Mouse (Mus musculus) c-Kit-positive CD71-positive TER-119-negative erythroid progenitor cells, embryonic 14.5 days (primary cell): ENCODE measurements around the gene Eef1akmt3.
"Not testable (repeated sequence)": the region's sequence is repeated elsewhere in the genome, so short reads cannot be mapped to it uniquely, and the experiment has no call there.

ENCODE experiments used
- DNase-seq: peaks from one replicate; pipeline ENCODE4 v3.0.0-alpha.2; 2013; ENCODE audit warnings: low read depth

Eef1akmt3 gene

DNA sequence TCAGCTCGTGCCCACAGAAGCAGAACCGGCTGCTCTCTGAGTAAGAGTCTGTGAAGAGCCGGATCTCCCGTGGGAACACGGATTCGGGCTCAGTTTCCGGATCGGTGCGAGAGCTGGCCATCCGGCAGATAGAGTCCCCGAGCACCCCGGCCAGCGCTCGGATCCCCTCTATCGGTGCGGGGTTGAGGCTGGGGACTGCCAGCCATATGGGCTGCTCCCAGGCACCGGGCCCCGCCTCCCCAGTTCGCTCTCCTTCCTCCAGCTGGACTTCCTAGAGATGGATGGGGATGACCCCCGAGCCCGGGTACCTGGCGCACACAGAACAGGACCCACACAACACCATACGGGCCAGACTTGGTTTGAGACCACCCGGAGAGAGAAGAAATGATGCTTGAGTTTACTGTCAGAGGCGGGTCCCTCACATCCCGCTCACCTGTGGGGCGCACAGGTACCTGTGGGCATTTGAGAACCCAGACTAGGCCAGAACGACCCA is at the start of gene Eef1akmt3, which contains the start of gene Mettl1:
Eef1akmt3 (minus strand) TSS at position 240 of the 493 bp plus-strand sequence.
Mettl1 (plus strand) TSS at position 141 of the 493 bp plus-strand sequence.
- no peak for DNase-seq

DNA sequence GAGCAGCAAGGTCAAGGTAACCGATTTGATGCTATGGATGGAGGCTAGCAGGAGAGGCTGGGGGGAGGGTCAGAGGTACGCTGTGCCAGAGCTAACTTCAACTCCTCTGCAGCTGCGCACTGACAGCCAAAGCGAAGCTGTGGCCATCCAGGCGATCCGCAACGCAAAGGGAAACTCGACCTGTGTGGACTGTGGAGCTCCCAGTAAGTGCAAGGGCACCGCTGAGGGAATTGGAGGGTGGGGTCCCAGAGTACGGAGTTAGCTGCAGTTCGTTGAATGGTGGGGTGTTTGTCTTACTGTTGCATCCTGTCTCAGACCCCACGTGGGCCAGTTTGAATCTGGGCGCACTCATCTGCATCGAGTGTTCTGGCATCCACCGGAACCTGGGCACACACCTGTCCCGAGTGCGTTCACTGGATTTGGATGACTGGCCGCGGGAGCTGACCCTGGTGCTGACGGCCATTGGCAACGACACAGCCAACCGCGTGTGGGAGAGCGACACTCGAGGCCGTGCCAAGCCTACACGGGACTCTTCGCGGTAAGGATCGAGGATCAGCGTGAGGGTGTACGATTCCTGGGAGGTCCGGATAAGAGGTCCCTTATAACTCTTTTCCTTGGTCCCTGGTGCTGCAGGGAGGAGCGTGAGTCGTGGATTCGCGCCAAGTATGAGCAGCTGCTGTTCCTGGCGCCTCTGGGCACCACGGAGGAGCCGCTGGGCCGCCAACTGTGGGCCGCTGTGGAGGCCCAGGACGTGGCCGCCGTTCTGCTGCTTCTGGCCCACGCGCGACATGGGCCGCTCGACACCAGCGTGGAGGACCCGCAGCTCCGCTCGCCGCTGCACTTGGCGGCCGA is 49.5 kb upstream of the Eef1akmt3 start:
- DNase-seq: no peak

DNA sequence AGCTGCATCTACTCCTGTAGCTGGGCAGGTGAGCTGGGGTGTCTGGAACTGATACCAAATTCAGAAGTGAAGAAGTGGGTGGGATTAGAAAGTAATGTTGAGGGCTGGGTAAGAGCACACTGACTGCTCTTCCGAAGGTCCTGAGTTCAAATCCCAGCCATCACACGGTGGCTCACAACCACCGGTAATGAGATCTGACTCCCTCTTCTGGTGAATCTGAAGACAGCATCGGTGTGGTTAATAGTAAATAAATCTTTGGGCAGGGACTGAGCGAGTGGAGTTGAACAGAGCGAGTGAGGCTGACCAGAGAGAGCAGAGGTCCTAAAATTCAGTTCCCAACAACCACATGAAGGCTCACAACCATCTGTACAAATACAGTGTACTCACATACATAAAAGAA is 44.3 kb upstream of the Eef1akmt3 start:
- DNase-seq: no peak

DNA sequence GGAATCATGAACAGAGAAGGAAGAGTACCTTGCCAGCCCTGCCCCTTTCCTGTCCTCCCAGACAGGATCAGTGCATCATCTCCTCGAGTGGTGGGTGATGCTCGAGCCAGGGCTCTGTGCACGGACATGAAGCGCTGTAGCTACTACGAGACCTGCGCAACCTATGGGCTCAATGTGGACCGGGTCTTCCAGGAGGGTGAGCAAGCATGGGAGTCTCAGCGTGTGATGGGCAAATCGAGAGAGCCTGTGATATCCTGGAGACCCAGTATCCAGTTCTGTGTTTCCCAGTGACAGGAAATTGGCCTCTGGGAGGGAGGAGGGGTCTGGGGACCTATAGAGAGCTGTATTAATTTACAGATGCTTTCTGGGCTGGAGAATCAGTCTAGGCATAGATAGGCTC is 43.7 kb upstream of the Eef1akmt3 start:
- DNase-seq: no peak

DNA sequence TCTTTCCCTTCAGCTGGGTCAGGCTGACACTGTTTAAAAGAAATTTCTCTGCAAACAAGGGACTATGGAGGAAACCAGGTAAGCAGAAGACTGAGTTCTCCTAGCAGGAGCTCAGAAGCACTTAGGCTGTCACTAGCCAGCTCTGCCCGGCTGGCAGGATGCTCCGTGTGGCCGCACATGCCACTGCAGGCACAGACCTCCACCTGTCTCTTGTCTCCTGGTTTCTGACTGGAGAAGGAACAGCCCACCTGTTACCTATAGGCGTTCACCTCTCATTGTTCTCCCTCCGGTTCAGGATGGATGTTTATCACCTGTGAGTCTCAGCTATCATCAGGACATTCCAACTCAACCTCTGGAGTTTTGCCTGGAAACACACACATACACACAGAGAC is 42.6 kb upstream of the Eef1akmt3 start:
- no peak for DNase-seq

DNA sequence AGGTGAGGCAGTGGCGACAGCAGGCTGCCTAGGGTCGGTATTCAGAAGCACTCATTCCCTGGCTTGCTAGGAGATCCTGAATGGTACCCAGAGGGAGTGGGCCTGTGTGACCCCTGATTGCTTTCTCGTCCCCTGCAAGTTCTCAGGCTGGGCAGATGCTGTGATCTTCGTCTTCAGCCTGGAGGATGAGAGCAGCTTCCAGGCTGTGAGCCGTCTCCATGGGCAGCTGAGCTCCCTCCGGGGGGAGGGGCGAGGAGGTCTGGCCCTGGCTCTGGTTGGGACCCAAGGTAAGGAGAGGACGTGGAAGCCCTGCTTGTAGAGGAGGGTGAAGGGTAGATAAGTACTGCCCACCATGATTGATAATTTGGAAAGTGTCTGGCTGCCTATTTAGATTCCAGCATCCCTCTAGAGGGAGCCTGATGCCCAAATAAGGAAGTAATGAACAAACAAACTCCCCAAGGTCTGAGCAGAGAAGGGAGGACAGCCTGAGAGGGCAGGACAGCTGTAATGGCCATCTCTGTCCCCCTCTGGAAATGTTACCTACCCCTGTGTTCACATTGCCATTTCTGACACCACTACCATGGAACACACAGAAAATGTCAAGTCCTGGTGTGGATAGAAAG is 42.1 kb upstream of the Eef1akmt3 start:
- DNase-seq: no peak

DNA sequence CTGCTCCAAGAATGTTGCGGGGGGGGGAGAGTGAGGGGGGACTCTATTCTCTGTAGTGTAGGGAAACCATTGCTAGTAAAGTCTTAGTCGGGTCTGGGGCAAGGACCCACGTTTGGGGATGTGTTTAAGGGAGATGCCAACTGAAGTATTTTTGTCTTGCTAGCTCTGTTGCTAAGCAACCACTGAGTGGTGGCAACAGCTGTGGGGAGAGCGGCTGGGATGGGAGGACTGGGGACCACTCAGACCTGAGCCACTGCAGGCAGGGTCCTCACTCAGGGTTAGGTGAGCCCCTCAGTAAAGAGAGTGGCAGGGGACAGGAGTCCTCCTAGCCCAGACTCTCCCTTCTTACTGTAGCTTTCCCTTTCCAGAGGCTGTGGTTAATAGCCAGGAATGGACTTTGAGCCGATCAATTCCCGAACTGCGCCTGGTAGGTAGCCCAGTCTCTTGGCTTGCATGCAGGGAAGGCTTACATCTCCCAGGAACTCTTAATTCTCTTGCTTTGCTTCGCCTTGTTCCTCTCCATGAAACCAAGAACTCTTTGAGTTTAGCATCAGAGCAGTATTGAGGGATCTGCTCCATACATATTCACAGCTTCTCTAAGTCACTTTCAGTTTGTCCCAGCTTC is 40.8 kb upstream of the Eef1akmt3 start:
- DNase-seq: no peak

DNA sequence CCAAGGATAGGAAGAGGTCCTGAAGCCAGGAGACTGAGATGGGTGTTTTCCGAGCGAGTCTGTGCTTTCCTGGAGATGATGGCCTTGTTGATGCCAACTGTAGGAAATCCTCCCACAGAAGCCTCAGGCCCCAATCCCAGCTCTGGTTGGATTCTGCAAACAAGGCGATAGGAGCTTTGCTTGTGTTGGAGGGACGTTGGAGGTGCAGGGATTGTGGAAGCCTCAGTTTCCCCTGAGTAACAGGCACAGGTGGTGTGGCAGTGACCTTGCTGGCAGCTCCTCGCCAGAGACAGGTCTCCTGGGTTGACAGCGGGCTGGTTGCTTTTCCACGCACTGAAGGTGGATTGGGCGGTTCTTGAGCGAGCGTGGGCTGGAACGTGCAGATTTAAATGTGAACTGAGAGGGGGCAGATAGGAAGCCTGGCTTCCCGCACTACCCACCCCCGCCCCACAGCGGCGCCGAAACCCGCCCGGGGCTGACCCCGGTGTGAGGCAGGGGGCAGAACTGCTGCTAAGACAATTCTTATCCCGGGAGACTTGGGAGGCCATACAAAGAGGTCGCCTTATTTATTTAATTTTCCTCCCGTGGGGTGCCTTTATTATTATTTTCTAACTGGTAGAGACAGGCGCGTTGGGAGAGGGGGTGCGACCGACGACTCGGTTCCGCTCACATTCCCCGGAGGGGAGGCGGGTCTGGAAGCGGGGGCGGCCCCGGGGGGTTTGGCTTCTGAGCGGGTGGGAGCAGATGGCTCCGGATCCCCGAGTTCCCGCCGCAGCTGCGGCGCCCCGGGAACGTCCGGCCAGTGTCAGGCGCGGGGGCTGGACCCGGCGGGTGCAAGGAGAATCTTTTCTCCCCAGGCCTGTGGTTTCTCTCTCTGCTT is 39.8 kb upstream of the Eef1akmt3 start:
- no peak for DNase-seq

DNA sequence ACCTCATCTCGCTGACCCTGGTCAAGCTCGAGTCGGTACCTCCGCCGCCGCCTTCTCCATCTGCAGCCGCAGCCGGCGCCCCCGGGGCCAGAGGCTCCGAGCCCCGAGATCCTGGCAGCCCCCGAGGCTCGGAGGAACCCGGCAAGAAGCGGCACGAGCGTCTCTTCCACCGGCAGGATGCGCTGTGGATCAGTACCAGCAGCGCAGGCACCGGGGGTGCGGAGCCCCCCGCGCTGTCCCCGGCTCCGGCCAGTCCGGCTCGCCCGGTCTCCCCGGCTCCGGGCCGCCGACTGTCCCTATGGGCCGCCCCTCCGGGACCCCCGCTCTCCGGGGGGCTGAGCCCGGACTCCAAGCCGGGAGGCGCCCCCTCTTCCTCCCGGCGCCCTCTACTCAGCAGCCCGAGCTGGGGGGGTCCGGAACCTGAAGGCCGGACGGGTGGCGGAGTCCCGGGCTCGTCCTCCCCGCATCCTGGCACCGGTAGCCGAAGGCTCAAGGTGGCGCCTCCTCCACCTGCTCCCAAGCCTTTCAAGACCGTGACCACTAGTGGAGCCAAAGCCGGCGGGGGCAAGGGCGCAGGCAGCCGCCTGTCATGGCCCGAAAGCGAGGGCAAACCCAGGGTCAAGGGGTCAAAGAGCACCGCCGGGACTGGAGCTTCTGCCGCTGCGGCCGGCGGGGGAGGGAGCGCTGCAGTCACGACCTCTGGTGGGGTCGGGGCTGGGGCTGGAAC is 38.5 kb upstream of the Eef1akmt3 start:
- DNase-seq: no peak

DNA sequence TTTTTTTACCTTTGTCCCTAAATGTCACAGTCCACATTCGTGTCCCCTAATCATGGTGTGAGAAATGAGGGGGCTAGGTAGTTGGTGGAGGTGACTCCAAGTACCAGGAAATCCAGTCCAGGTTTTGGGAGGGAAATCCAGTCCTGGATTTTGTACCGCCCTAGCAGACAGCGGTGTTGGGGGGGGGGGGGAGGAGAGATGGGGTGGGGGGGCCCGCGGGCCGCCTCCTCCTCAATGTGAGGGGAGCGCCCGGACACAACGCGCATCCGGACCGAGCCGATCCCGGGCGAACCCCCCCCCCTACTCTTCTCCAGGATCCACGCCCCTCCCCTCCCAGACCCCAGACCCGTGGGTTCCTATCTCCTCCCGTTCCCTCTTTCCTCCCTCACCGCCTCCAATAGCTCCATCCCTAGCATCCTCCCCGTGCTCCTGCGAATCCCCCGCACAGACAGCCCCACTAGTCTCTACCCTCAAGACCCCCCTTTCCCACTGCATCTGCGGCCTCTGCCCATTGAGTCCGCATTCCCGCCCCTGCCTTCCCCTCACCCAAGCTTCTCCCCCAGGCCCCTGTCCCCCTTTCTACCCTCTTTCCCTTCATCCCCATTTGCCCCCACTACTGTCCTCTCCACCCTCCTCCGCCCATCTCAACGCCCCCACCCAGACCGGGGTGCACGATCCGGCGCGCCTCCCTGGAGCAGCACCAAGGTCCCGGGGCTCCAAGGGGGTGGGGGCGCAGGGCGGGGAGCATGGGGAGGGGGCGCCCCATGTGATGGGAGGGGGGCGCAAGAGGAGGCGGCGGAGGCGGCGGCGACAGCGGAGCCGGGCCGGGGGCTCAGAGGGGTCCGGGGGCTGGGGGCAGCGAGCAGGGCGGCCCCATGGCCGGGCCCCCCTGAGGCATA is 37.6 kb upstream of the Eef1akmt3 start:
- DNase-seq: no peak

DNA sequence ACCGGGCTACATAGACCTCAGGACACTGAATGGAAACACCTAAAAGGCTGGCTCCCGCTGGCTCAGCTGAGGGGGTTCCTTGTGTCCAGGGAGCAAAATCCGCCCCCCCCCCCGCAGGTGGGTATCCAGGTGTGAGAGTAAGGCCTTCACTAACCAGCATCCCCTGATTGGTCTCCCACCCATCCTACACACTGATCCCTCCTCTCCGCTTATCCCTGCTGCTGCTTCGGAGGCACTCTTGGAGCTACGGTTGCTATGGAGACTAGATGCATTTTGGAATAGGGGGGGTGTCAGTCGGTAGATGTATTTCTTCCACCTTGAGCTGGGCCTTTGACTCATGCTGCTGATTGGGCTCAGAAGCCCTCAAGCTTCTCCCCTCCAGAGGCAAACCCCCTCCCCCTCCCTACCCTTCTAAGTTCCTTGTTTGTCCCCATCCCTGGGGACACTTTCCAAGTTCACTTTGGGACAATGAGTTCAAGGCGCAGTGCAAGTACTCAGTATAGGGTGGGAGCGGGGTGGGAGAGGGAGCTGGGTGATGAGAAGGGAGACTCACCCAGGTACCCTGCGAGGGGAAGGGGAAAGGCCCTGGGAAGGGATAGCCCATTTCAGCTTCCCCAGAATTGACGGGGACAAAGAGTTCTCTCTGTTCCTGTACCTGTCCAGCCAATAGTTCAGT is 36.8 kb upstream of the Eef1akmt3 start:
- no peak for DNase-seq

DNA sequence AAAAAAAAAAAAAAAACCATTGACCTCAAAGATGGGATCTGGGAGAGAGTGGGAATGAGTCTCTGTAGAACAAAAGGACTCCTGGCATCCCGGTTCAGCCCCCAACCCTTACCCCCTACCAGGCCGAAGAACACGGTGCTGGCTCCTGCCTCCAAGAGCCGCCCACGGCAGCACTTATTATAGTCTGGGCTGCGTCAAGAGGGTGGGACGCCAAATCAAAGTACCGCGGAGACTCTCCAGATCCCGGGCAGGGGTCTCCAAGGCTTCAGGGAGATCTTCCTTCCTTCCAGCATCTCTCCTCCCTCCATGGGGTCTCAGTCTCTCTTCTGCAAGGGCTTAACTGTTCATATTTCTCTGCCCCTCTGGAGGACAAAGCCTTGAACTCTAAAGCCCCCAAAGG is 36.2 kb upstream of the Eef1akmt3 start:
- no peak for DNase-seq

DNA sequence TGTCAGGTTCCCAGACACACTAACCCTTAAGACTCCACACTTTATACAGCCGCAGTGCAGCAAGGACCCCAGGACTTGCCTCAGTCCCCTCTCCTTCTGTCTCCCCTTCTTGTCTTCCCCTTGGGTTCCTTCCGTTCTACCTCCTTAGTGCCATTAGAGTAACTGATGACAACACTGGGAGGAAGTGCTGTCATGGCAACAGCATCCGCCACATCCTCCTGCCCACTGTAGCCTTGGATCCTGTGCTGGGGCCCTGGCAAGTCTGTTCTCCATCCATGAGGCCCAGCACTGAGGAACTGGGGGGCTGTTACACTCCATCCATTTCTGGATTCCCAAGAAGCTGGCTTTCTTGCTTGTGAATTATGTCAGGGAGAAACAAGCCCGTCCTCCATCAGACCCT is 34.8 kb upstream of the Eef1akmt3 start:
- DNase-seq: no peak

DNA sequence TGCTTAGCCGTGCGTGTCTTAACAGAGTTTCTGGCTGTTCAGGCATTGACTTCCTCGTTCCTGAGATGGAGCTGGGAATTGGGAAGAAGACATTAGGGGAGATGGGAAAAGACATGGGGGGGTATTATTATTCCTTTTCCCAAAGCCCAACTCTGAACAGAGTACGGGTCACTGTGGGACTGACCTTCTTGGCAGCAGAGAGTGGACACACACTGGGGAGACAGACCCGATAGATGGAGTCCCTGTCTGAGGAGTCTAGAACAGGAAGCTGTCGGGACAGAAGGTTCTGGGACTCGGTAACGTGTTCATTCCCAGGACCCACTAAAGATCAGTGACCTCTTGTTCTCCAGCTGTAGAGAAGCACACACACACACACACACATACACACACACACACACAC is 34.3 kb upstream of the Eef1akmt3 start:
- DNase-seq: no peak

DNA sequence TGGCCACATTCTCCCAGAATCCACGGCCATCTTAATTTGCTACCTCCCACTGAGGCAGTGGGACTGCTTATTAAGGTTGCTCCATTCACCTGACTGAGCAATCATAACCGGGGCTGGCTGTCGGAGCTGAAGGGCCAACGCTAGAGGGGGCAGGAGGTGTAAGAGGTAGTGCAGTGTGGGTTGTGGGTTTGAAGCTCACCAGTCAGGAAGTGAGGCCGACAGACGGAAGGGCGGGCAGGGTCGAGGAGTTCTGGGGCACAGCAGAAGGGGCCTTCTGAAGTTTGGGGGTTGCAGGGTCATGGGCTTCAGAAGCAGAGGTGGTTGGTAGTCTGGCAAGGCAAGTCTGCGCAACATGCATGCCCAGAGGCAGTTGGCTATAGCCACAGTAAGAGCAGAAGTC is 33.8 kb upstream of the Eef1akmt3 start, which contains the start of gene Agap2:
Agap2 (plus strand) TSS at position 205 of the 400 bp plus-strand sequence.
- no peak for DNase-seq

DNA sequence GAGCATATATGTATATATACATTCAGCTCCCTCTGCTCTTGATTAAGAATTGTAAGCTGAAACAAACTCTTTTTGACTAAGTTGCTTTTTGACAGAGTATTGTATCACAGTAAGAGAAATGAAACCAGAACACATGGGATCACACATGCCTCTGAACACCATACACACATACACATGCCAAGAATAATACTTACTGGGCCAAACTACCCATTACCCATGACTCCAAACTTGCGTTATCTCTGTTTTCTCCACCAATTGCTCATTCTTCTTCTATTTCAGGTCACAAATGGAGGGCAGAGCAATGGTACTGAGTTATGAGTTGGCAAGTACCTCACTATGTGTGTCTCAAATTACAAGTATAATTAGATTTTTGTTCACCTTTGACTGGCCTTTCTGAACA is 32.7 kb upstream of the Eef1akmt3 start:
- no peak for DNase-seq

DNA sequence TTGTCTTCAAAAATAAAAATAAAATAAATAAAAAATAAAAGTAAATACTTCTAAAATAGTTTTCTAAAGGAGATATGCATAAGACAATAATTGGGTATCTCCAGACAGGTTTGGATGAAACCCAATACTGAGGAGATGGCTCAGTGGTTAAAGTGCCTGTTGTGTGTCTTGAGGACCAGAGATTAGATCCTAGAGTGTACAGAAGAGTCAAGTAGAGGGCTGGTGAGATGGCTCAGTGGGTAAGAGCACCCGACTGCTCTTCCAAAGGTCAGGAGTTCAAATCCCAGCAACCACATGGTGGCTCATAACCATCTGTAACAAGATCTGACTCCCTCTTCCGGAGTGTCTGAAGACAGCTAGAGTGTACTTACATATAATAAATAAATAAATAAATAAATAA is 31.7 kb upstream of the Eef1akmt3 start:
- DNase-seq: not testable (repeated sequence)

DNA sequence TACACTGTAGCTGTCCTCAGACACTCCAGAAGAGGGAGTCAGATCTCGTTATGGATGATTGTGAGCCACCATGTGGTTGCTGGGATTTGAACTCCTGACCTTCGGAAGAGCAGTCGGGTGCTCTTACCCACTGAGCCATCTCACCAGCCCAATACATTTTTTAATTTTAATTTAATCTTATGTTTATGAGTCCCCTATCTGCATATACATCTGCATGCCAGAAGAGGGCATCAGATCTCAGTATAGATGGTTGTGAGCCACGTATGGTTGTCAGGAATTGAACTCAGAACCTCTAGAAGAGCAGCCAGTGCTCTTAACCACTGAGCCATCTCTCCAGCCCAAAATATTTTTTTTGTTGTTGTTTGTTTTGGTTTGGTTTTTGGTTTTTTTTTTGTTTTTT is 31.0 kb upstream of the Eef1akmt3 start:
- not testable (repeated sequence) for DNase-seq

DNA sequence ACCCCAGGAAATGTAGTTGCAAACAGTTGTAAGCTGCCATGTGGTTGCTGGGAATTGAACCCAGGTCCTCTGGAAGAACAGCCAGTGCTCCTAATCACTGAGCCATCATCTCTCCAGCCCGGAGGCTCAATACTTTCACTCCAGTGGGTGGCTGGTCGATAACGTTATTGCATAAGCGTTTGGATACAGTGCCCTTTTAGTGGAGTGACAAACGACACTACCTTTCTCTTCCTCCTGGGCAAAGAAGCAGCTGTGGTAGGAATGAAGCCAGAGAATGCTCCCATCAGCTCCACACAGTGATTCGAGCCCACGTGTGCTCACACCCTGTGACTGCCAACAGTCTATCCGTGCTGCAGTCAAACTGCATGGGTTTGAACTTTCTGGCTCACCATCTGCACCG is 29.9 kb upstream of the Eef1akmt3 start:
- no peak for DNase-seq
